Mouse (Mus musculus) CD8-positive naive resting alpha-beta T cell, adult 2 months (primary cell): ENCODE data around the gene Pi4k2a.
"Not testable (repeated sequence)": the region's sequence is repeated elsewhere in the genome, so short reads cannot be mapped to it uniquely, and the experiment has no call there.

Experiments
- DNase-seq, 2 experiments: peaks; one replicate each; pipeline ENCODE4 v3.0.0; 2022; ENCODE audit warnings: low read depth in 2 of 2, low spot score in 2 of 2

The Pi4k2a gene

GRCm38 (mm10) chr19:42079950-42080349, 10.3 kb upstream of the Pi4k2a start:
- no peak for DNase-seq

DNA sequence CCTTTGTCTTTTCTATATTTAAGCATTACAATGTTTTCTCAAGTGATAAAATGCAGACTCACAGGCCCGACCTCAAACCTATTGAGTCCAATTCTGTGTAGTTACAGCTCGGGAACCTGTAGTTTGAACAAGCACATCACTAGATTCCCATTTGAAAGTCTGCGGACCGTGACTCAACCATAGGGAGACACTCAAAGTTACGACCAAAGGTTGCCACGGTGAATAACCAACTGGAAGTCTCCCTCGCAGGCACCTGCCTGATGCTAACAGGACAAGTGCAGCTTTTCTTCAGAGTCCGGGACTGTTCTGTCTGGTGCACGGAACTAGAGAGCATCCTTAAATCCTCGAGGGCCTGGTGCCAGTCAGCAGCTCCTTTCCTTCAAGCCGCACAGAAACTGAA, 9.8 kb upstream of the Pi4k2a start:
- no peak for DNase-seq

- not testable (repeated sequence) for DNase-seq
Measured at GRCm38 (mm10) chr19:42081613-42082012, 8.7 kb upstream of the Pi4k2a start.

GRCm38 (mm10) chr19:42085690-42086089, 4.6 kb upstream of the Pi4k2a start:
- DNase-seq, result no peak

GRCm38 (mm10) chr19:42086166-42086565, 4.1 kb upstream of the Pi4k2a start, which contains the start of gene Morn4:
Gene Morn4, minus strand, starts transcription at chr19:42086357.
- peak in 1 of 2 experiments; percentile 3 for DNase-seq

DNA sequence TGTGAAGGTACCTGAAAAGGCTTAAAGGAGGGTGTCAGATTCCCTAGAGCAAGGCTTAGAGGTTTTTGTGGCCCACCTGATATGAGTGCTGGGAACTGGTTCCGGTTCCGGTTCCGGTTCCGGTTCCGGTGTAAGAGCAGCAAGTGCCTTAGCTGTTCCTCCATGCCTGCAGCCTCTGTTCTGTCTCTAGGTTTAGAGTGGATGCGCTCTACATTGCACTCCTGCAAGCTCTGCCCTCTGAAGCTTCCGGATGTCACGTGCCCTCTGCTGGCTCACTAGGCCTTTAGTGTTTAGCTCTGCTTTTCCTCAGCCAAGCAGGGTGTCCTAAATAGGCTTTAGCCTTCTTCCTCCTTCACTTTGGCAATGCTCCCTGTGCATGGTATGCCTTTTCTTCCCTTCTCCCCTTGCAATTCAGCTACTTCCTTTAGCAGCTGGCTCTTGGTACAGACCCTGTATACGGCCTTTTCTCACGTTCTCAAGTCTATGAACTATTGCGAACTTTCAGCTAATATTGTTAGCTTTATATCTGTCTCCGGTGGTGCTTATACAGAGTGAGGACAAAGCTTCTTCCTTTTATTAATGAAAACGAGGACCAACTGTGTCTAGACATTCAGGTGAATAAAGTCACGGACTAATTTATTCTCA, 1.0 kb upstream of the Pi4k2a start:
- DNase-seq, result peak; percentile 57 to 67

GRCm38 (mm10) chr19:42090637-42091141, 419 bp downstream of the Pi4k2a start:
- DNase-seq, result peak; percentile 31 to 48

DNA sequence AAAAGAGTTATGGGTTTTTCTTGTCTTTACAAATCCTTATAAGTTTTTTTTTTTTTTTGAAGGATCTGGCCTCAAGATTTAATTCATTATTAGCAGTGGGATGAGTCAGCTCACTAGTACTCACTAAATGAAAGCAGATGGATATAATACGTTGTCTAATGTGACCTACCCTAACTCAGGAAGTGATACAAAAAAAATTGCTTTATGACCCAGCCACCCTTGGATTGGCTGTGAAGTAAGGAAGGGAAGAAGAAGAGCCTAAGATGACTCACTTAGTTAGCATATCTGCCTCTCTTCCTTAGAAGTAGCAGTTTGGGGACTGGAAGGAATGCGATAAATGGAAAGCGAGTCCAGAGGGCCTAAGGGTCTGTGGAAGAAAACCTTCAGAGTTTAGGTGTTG, 9.1 kb downstream of the Pi4k2a start:
- DNase-seq, result no peak

DNA sequence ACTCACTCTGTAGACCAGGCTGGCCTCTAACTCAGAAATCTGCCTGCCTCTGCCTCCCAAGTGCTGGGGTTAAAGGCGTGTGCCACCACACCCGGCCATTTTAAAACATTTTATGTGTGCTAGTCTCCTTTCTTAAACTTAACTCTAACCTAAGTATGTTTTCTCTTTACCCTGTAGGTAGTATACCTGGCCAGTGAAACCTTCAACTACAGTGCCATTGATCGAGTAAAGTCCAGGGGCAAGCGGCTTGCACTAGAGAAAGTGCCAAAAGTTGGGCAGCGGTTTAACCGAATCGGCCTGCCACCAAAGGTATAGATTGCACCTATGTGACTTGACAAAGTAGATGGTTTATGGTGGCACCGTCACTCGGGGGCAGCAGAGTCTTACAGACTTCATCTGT, 14.4 kb downstream of the Pi4k2a start:
- DNase-seq, result no peak

DNA sequence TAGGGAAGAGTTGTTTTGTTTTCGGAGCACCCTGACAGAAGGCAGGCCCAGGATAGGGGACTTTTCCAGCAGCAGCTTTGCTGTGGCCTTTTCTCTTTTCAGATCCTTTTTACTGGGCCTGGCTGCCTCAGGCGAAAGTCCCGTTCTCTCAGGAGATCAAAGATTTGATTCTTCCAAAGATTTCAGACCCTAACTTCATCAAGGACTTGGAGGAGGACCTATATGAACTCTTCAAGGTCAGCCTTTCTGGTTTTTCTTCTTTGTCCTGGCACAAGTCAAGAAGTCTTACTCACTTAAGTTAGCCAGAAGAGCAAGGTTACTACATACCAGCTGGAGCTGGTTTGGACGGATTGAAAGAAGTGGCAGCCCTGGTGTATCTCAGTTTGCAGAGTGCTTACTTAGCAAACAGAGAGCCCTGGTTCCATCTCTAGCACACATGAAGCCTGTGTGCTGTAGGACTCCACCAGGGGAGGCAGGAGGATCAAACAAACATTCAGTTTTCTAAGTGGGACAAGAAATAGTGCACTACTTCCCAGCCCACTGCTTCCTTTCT, 25.6 kb downstream of the Pi4k2a start:
- DNase-seq, result no peak

DNA sequence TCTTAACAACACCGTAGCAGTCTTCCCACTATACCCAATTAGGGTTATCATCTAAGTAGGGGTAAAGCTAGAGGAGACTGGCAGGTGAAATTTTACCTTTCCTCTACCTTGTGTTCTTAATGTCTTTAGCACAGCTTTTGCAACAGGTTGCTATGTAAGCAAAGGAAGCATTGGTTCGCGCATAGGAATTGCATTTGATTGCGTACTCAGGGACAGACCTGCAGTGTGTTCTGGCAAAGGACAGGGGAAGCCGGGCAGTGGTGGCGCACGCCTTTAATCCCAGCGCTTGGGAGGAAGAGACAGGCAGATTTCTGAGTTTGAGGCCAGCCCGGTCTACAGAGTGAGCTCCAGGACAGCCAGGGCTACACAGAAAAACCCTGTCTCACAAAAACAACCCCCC, 27.9 kb downstream of the Pi4k2a start:
- no peak for DNase-seq

GRCm38 (mm10) chr19:42118596-42118995, 28.3 kb downstream of the Pi4k2a start:
- DNase-seq, result no peak

- DNase-seq, result no peak
Measured at GRCm38 (mm10) chr19:42120451-42120850, 30.2 kb downstream of the Pi4k2a start.

DNA sequence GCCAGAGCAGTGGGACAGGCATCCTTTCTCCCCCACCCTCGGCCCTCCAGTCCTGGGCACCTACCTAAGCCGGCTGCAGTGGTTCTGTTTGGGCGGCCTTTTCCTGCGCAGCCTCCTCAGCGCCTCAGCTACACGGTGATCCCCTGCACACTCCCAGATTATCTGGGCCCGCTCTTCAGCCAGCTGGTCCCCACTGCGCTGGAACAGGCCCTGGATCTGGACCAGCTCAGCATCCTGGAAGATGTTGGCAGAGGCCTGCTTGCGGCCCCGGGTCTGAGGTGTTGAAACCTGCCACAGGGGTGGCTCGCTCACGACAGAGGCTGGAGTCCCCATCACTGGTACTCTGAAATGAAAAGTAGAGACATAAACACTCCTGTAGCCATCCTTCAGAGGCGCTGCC, 34.4 kb downstream of the Pi4k2a start:
- DNase-seq, result no peak

GRCm38 (mm10) chr19:42125501-42126218, 35.4 kb downstream of the Pi4k2a start:
- no peak for DNase-seq

GRCm38 (mm10) chr19:42126219-42126605, 35.9 kb downstream of the Pi4k2a start:
- DNase-seq, result no peak

GRCm38 (mm10) chr19:42127024-42127423, 36.8 kb downstream of the Pi4k2a start:
- DNase-seq, result no peak

- DNase-seq, result peak in 1 of 2 experiments; percentile 20
Measured at GRCm38 (mm10) chr19:42128052-42128740, 37.9 kb downstream of the Pi4k2a start.

GRCm38 (mm10) chr19:42128787-42129508, 38.7 kb downstream of the Pi4k2a start, which contains the start of gene Avpi1:
Gene Avpi1, minus strand, starts transcription at chr19:42129059.
- DNase-seq, result peak; percentile 95 to 97

DNA sequence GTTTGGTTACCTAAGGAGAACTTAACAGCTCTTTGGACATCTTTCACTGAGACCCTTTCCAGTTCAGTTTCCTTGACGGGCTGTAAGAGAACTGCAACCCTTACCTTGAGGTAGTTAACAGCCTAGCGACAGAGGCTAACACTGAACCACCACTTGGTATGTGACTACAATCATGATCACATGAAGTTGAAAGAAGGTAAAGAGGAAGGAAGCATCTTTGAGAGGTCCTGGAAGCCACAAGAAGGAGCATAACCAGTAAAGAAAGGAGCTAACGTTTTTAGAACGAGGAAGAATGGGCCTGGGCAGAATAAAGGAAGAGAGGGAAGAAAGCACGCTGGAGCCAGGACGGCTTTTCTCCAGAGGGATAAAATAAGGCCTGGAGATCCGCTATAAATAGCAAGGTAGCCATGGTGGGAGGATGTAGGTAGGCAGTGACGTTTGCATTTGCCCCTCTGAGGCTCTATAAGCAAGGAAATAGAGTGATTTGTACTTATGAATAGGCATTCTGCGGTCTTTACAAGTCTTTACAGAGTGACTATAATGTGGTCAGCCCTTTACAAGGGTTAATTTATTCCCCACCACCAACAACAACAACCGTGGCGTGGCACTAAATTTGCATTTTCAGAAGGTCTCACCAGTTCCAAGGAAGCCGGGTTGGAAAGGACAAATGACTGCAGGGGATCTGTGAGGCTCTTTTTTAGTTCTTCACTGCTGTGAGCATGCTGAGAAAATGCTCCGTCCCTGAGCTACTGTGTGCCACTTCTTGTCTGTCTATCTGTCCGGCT, 39.4 kb downstream of the Pi4k2a start:
- no peak for DNase-seq
